Mouse (Mus musculus): ENCODE results near the gene 1110051M20Rik. TPM values are rescaled to one million over a fixed set of nuclear protein-coding genes. Genes with fewer than 3 reads are reported as not detected.

Gene 1110051M20Rik
- polyA plus RNA-seq, 2 experiments = 34.9 to 50.6 TPM

GRCm38 (mm10) chr2:91287563-91287962, 156.9 kb downstream of the 1110051M20Rik start:
- H3K4me1 ChIP-seq (ENCODE audit: control insufficient read depth, insufficient read depth, low read length) = peaks cover 20% of the 10 kb centered on the region
- WGBS = 67% methylated on average over 6 of the region's 6 CpGs
- H3K4me3 ChIP-seq (replicated peaks; ENCODE audit: low read length) = no peak overlapping the region
- no peaks in the 10 kb centered on the region for H3K36me3 ChIP-seq (ENCODE audit: control insufficient read depth, insufficient read depth, low read length)
- H3K27ac ChIP-seq (replicated peaks; ENCODE audit: low read depth, low read length) = no peak overlapping the region
- H3K9me3 ChIP-seq (ENCODE audit: control insufficient read depth, low read length) = no peaks in the 10 kb centered on the region
- ATAC-seq (ENCODE audit: low FRiP score, low read depth) = no peak
- no peak overlapping the region for H3K4me2 ChIP-seq (replicated peaks; ENCODE audit: low read depth, low read length, severe bottlenecking)
- no peak for DNase-seq (ENCODE audit: low spot score)
- H3K27me3 ChIP-seq (ENCODE audit: control insufficient read depth, insufficient read depth, low read length) = no peaks in the 10 kb centered on the region
- H3K9ac ChIP-seq (ENCODE audit: low read depth, low read length, severe bottlenecking) = no peak overlapping the region
- no peak for TF ChIP-seq POLR2A (IDR thresholded peaks at IDR 0.05; ENCODE audit: borderline replicate concordance, extremely low read depth, insufficient read depth, insufficient read length)

GRCm38 (mm10) chr2:91285885-91286505, 158.5 kb downstream of the 1110051M20Rik start:
- ATAC-seq (ENCODE audit: low FRiP score, low read depth) (peak; percentile 50; the same call in 1 of the 2 replicates), DNase-seq (ENCODE audit: low spot score) (peak; percentile 86)
- no peak for TF ChIP-seq POLR2A (IDR thresholded peaks at IDR 0.05; ENCODE audit: borderline replicate concordance, extremely low read depth, insufficient read depth, insufficient read length)
- peaks cover 11% of the 10 kb centered on the region for H3K4me1 ChIP-seq (ENCODE audit: control insufficient read depth, insufficient read depth, low read length)
- no peak overlapping the region for H3K9ac ChIP-seq (ENCODE audit: low read depth, low read length, severe bottlenecking)
- no peak overlapping the region for H3K27ac ChIP-seq (replicated peaks; ENCODE audit: low read depth, low read length)
- no peaks in the 10 kb centered on the region for H3K27me3 ChIP-seq (ENCODE audit: control insufficient read depth, insufficient read depth, low read length)
- WGBS = 14% methylated on average over 7 of the region's 7 CpGs
- no peaks in the 10 kb centered on the region for H3K36me3 ChIP-seq (ENCODE audit: control insufficient read depth, insufficient read depth, low read length)
- H3K4me2 ChIP-seq (replicated peaks; ENCODE audit: low read depth, low read length, severe bottlenecking) = no peak overlapping the region
- H3K9me3 ChIP-seq (ENCODE audit: control insufficient read depth, low read length) = no peaks in the 10 kb centered on the region
- H3K4me3 ChIP-seq (replicated peaks; ENCODE audit: low read length) = no peak overlapping the region

DNA sequence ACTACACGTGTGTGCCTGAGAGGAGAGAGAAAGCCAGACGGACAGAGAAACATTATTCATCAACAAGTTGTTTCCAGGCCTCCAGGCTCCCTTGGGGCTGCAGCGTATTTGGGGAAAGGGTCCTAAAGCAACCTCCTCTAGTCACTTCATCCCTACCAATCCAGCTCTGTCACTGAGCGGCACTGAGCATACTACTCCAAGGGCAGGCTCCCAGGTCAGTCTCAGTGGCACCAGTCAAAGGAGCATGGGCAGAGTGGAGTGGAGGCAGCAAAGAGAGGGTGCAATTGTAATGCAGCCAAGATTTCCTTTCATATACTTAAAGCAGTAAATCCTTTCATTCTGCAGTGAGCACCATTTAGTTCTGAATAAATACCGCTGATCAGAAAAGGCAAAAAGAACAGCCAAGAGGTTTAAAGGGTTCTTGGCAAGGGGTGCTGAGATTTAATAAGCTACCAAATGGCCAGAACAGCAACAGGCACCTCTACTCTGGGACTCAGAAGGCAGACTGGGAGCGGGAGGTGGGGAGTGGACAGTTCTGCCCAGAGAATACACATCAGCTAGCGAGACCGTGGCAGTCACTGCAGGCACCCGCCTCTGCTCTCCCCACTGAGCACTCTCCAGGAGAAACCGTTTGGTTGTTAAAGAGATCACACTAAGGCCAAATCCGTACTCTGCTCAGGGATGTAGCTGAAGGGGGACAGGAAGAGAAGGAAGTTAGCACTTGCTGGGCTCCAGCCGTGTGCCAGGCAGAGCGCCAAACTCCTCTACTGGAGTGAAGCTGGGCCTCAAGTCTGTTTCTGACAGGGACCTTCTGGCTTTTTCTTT, 159.9 kb downstream of the 1110051M20Rik start:
- peak overlapping the region; percentile 32; the same call in 1 of the 2 replicates for H3K9ac ChIP-seq (ENCODE audit: low read depth, low read length, severe bottlenecking)
- H3K4me2 ChIP-seq (replicated peaks; ENCODE audit: low read depth, low read length, severe bottlenecking) = no peak overlapping the region
- H3K27me3 ChIP-seq (ENCODE audit: control insufficient read depth, insufficient read depth, low read length) = no peaks in the 10 kb centered on the region
- peak overlapping the region; percentile 48 for H3K27ac ChIP-seq (replicated peaks; ENCODE audit: low read depth, low read length)
- no peak overlapping the region for H3K4me3 ChIP-seq (replicated peaks; ENCODE audit: low read length)
- TF ChIP-seq POLR2A (IDR thresholded peaks at IDR 0.05; ENCODE audit: borderline replicate concordance, extremely low read depth, insufficient read depth, insufficient read length) = no peak
- H3K36me3 ChIP-seq (ENCODE audit: control insufficient read depth, insufficient read depth, low read length) = no peaks in the 10 kb centered on the region
- ATAC-seq (ENCODE audit: low FRiP score, low read depth) = no peak
- peak; percentile 57 for DNase-seq (ENCODE audit: low spot score)
- peaks cover 9% of the 10 kb centered on the region for H3K4me1 ChIP-seq (ENCODE audit: control insufficient read depth, insufficient read depth, low read length)
- H3K9me3 ChIP-seq (ENCODE audit: control insufficient read depth, low read length) = no peaks in the 10 kb centered on the region
- WGBS = 47% methylated on average over 13 of the region's 13 CpGs

- Histone ChIP-seq H3K9ac (ENCODE audit: low read depth, low read length, severe bottlenecking) (no peak overlapping the region), H3K4me1 (ENCODE audit: control insufficient read depth, insufficient read depth, low read length) (peaks cover 9% of the 10 kb centered on the region), H3K4me3 (replicated peaks; ENCODE audit: low read length) (no peak overlapping the region), H3K27me3 (ENCODE audit: control insufficient read depth, insufficient read depth, low read length) (no peaks in the 10 kb centered on the region), H3K27ac (replicated peaks; ENCODE audit: low read depth, low read length) (peak overlapping the region; percentile 48; the same call in 1 of the 2 replicates), H3K36me3 (ENCODE audit: control insufficient read depth, insufficient read depth, low read length) (no peaks in the 10 kb centered on the region), H3K4me2 (replicated peaks; ENCODE audit: low read depth, low read length, severe bottlenecking) (no peak overlapping the region), H3K9me3 (ENCODE audit: control insufficient read depth, low read length) (no peaks in the 10 kb centered on the region)
- 67% methylated on average over 3 of the region's 3 CpGs for WGBS
- no peak for ATAC-seq (ENCODE audit: low FRiP score, low read depth)
- TF ChIP-seq POLR2A (IDR thresholded peaks at IDR 0.05; ENCODE audit: borderline replicate concordance, extremely low read depth, insufficient read depth, insufficient read length) = no peak
- DNase-seq (ENCODE audit: low spot score) = no peak
These were observed 160.5 kb downstream of the 1110051M20Rik start for GRCm38 (mm10) chr2:91283972-91284371.

DNA sequence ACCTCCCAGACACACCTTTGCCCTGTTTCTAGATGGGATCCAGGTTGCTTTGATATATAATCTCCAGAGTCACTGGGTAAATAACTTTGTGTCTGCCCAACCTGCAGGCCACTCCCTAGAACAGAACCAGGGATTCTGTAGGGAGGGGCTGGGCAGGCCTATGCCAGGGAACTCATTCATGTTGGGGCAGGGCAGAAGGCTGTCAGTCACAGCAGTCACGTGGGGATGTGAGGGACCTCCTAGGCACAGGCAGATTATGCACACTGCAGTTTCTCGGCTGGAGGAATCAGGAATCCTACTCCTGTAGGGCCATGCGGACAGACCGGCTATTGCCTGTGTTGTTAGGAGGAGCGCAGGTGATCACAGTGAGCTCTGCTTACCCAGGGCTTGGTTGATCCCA, 163.1 kb downstream of the 1110051M20Rik start:
- Histone ChIP-seq H3K4me3 (replicated peaks; ENCODE audit: low read length) (no peak overlapping the region), H3K9me3 (ENCODE audit: control insufficient read depth, low read length) (no peaks in the 10 kb centered on the region), H3K27ac (replicated peaks; ENCODE audit: low read depth, low read length) (no peak overlapping the region), H3K36me3 (ENCODE audit: control insufficient read depth, insufficient read depth, low read length) (peaks cover 13% of the 10 kb centered on the region), H3K4me2 (replicated peaks; ENCODE audit: low read depth, low read length, severe bottlenecking) (no peak overlapping the region), H3K4me1 (ENCODE audit: control insufficient read depth, insufficient read depth, low read length) (peaks cover 9% of the 10 kb centered on the region), H3K27me3 (ENCODE audit: control insufficient read depth, insufficient read depth, low read length) (no peaks in the 10 kb centered on the region), H3K9ac (ENCODE audit: low read depth, low read length, severe bottlenecking) (no peak overlapping the region)
- DNase-seq (ENCODE audit: low spot score) (no peak), ATAC-seq (ENCODE audit: low FRiP score, low read depth) (no peak)
- WGBS = 51% methylated on average over 5 of the region's 5 CpGs
- TF ChIP-seq POLR2A (IDR thresholded peaks at IDR 0.05; ENCODE audit: borderline replicate concordance, extremely low read depth, insufficient read depth, insufficient read length) = no peak
